Mouse (Mus musculus): ENCODE data around the gene Tmem135. TPM values are rescaled to one million over a fixed set of nuclear protein-coding genes. Genes with fewer than 3 reads are reported as not detected.

Tmem135 gene
- total and polyA plus RNA-seq, 3 experiments: 7.4 to 33.9 TPM; not detected in 1

GRCm38 (mm10) chr7:89329896-89330295 lies 74.1 kb downstream of the Tmem135 start:
- Histone ChIP-seq H3K4me1 (ENCODE audit: control insufficient read depth in 1 of 2, insufficient read depth in 2 of 2, low read length in 2 of 2) (peaks cover 2 to 7% of the 10 kb centered on the region in 2 experiments; a peak in 2 of 4 replicates), H3K27me3 (ENCODE audit: control insufficient read depth in 1 of 2, insufficient read depth in 2 of 2, low read length in 2 of 2) (no peaks in the 10 kb centered on the region), H3K9me3 (replicated peaks; ENCODE audit: insufficient read depth, low read length) (no peaks in the 10 kb centered on the region), H3K36me3 (ENCODE audit: control insufficient read depth in 1 of 2, insufficient read depth in 2 of 2, low read length in 2 of 2) (peaks cover 0 to 18% of the 10 kb centered on the region in 2 experiments; a peak in 2 of 4 replicates), H3K27ac (ENCODE audit: control insufficient read depth, low read depth, low read length) (no peak overlapping the region), H3K4me3 (ENCODE audit: control insufficient read depth in 1 of 2, insufficient read depth in 1 of 2, low read depth in 2 of 2, low read length in 2 of 2) (no peak overlapping the region), H3K79me2 (ENCODE audit: control insufficient read depth, insufficient read depth, low read length, poor library complexity) (peaks cover 8% of the 10 kb centered on the region), H3K9ac (ENCODE audit: control insufficient read depth, low read depth, low read length, poor library complexity, severe bottlenecking) (no peak overlapping the region)
- TF ChIP-seq TCF12 (IDR thresholded peaks at IDR 0.05; ENCODE audit: low read depth, low read length) (no peak), CTCF (IDR thresholded peaks at IDR 0.05 in 2 of 3, conservative IDR thresholded peaks at IDR 0.05 in 1 of 3; ENCODE audit: control insufficient read depth in 1 of 3, insufficient read depth in 1 of 3, low read depth in 2 of 3, low read length in 3 of 3, poor library complexity in 1 of 3, severe bottlenecking in 1 of 3) (no peak), E2F4 (IDR thresholded peaks at IDR 0.05; ENCODE audit: borderline replicate concordance, low read depth, low read length) (no peak), POLR2AphosphoS5 (IDR thresholded peaks at IDR 0.05; ENCODE audit: borderline replicate concordance, low read depth, low read length) (no peak), ETS1 (IDR thresholded peaks at IDR 0.05; ENCODE audit: low read depth, low read length) (no peak), MYC (IDR thresholded peaks at IDR 0.05; ENCODE audit: low read depth, low read length) (no peak), BHLHE40 (IDR thresholded peaks at IDR 0.05; ENCODE audit: borderline replicate concordance, low read depth, low read length) (no peak), GATA1 (IDR thresholded peaks at IDR 0.05; ENCODE audit: low read depth, low read length) (no peak), EP300 (IDR thresholded peaks at IDR 0.05; ENCODE audit: low read depth in 1 of 2, low read length in 2 of 2) (no peak), SMC3 (IDR thresholded peaks at IDR 0.05; ENCODE audit: low read depth, low read length) (no peak)
- DNase-seq (ENCODE audit: low read depth, low spot score): no peak

GRCm38 (mm10) chr7:89327731-89328130 lies 76.3 kb downstream of the Tmem135 start:
- H3K9me3 ChIP-seq (replicated peaks; ENCODE audit: insufficient read depth, low read length): no peaks in the 10 kb centered on the region
- TF ChIP-seq POLR2AphosphoS2 (IDR thresholded peaks at IDR 0.05; ENCODE audit: low read length) (no peak), CHD2 (IDR thresholded peaks at IDR 0.05; ENCODE audit: low read length) (no peak), SIN3A (IDR thresholded peaks at IDR 0.05; ENCODE audit: low read length) (no peak), E2F4 (IDR thresholded peaks at IDR 0.05; ENCODE audit: borderline replicate concordance, low read depth, low read length) (no peak), KAT2A (conservative IDR thresholded peaks at IDR 0.05; ENCODE audit: low read depth, low read length) (no peak), MAFK (IDR thresholded peaks at IDR 0.05; ENCODE audit: borderline replicate concordance, low read depth, low read length) (no peak), UBTF (IDR thresholded peaks at IDR 0.05; ENCODE audit: borderline replicate concordance, insufficient read depth, low read depth, low read length) (no peak), ZC3H11A (IDR thresholded peaks at IDR 0.05; ENCODE audit: low read depth, low read length) (no peak), HCFC1 (IDR thresholded peaks at IDR 0.05; ENCODE audit: low read depth, low read length) (no peak), RCOR1 (IDR thresholded peaks at IDR 0.05; ENCODE audit: low read depth, low read length) (no peak), MEF2A (IDR thresholded peaks at IDR 0.05; ENCODE audit: extremely low read depth, insufficient replicate concordance, low read depth, low read length, poor library complexity, severe bottlenecking) (no peak), MAZ (IDR thresholded peaks at IDR 0.05; ENCODE audit: low read depth, low read length) (no peak), TAL1 (IDR thresholded peaks at IDR 0.05; ENCODE audit: low read length) (no peak)
- H3K27me3 ChIP-seq (ENCODE audit: control insufficient read depth in 1 of 2, insufficient read depth in 2 of 2, low read length in 2 of 2): no peaks in the 10 kb centered on the region
- H3K79me2 ChIP-seq (ENCODE audit: control insufficient read depth, insufficient read depth, low read length, poor library complexity): peaks cover 6% of the 10 kb centered on the region
- H3K4me1 ChIP-seq (ENCODE audit: control insufficient read depth in 1 of 2, insufficient read depth in 2 of 2, low read length in 2 of 2): peaks cover 2 to 7% of the 10 kb centered on the region in 2 experiments; a peak in 2 of 4 replicates
- H3K36me3 ChIP-seq (ENCODE audit: control insufficient read depth in 1 of 2, insufficient read depth in 2 of 2, low read length in 2 of 2): peaks cover 0 to 18% of the 10 kb centered on the region in 2 experiments; a peak in 2 of 4 replicates
- H3K27ac ChIP-seq (ENCODE audit: control insufficient read depth, low read depth, low read length): no peak overlapping the region
- no peak for DNase-seq (ENCODE audit: low read depth, low spot score)
- H3K4me3 ChIP-seq (ENCODE audit: control insufficient read depth in 1 of 2, insufficient read depth in 1 of 2, low read depth in 2 of 2, low read length in 2 of 2): no peak overlapping the region
- H3K9ac ChIP-seq (ENCODE audit: control insufficient read depth, low read depth, low read length, poor library complexity, severe bottlenecking): no peak overlapping the region
